Mouse (Mus musculus): ENCODE measurements around the gene Il22. TPM values are rescaled to one million over a fixed set of nuclear protein-coding genes. Genes with fewer than 3 reads are reported as not detected.
"Not testable (repeated sequence)": the region's sequence is repeated elsewhere in the genome, so short reads cannot be mapped to it uniquely, and the experiment has no call there.

The Il22 gene
- polyA plus RNA-seq (2015; fragmentation: Nextera tagmentation; extraction: Ambion mirVana), result not detected in 2 replicates

DNA sequence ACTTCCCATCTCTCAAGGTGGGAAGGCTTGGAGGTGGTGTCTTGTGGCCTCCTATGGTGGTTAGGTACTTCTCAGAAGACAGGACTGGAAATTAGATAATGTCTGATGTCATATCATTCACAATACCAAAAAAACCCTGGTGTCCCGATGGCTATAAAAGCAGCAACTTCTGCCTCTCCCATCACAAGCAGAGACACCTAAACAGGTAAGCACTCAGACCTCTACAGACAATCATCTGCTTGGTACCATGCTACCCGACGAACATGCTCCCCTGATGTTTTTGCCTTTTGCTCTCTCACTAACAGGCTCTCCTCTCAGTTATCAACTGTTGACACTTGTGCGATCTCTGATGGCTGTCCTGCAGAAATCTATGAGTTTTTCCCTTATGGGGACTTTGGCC is at the start of gene Il22:
Gene Il22, plus strand, starts transcription at position 301 of the 400 bp plus-strand sequence.
- Histone ChIP-seq H3K9me3 (replicated peaks; ENCODE audit: control insufficient read depth, low read length) (no peaks in the 10 kb centered on the region), H3K27ac (ENCODE audit: low read length) (no peak within 1 kb of the TSS), H3K4me3 (replicated peaks; ENCODE audit: low read length) (no peak within 1 kb of the TSS), H3K4me1 (ENCODE audit: control insufficient read depth, insufficient read depth, low read length) (no peaks in the 10 kb centered on the region), H3K4me2 (ENCODE audit: low read depth, low read length) (no peak within 1 kb of the TSS), H3K36me3 (ENCODE audit: control insufficient read depth, insufficient read depth, low read length) (no peaks in the 10 kb centered on the region), H3K27me3 (ENCODE audit: control insufficient read depth, insufficient read depth, low read length) (no peaks in the 10 kb centered on the region), H3K9ac (ENCODE audit: low read length) (no peak within 1 kb of the TSS)
- no peak for ATAC-seq (ENCODE audit: insufficient read depth, low FRiP score)
- 88% methylated on average over 4 of the region's 4 CpGs for WGBS

DNA sequence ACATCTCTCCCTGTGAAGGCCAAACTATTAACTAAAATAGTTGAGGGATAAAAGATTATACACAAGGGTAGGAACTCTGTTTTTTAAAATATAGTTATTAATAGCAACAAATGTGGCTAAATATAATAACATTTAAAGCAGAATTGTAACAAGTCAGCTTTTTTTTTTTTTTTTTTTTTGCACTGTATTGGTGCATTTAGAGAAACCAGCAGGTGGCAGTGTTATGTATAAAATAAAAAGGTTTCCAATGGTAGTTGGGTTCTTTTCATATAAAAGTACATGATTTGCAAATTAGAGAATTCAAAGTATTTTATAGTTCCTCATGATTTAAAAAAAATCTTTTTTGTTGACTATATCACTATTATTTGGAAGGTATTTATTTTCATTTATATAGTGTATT is 48.8 kb upstream of the Il22 start:
- no peaks in the 10 kb centered on the region for H3K9me3 ChIP-seq (replicated peaks; ENCODE audit: control insufficient read depth, low read length)
- 0 out of 2 replicates have a peak, but pooled peaks cover 6% of the 10 kb centered on the region for H3K36me3 ChIP-seq (ENCODE audit: control insufficient read depth, insufficient read depth, low read length)
- no peaks in the 10 kb centered on the region for H3K27me3 ChIP-seq (ENCODE audit: control insufficient read depth, insufficient read depth, low read length)
- ATAC-seq (ENCODE audit: insufficient read depth, low FRiP score), result no peak
- no peaks in the 10 kb centered on the region for H3K4me1 ChIP-seq (ENCODE audit: control insufficient read depth, insufficient read depth, low read length)
- no peak overlapping the region for H3K27ac ChIP-seq (ENCODE audit: low read length)
- H3K4me2 ChIP-seq (ENCODE audit: low read depth, low read length), result no peak overlapping the region
- H3K9ac ChIP-seq (ENCODE audit: low read length), result no peak overlapping the region
- H3K4me3 ChIP-seq (replicated peaks; ENCODE audit: low read length), result no peak overlapping the region

DNA sequence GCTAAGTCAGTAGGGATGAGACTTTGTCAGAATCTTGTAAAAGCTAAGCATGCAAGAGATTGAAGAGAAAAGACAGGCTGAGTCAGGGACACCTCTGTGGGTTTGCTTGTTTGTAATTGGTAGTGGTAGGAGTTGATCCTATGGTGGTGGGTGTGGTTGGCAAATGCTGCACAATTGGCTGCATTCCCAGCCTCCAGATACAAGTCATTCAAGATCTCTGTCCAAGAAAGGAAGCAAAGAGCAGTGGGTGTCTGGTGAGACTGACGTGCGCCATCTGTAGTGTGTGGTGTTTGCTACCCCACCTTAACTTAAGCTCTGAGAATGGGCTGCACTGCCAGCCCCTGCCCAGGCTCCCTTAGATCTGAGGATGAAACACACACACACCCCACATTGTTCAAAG is 43.6 kb upstream of the Il22 start:
- Histone ChIP-seq H3K9me3 (replicated peaks; ENCODE audit: control insufficient read depth, low read length) (no peaks in the 10 kb centered on the region), H3K9ac (ENCODE audit: low read length) (no peak overlapping the region), H3K36me3 (ENCODE audit: control insufficient read depth, insufficient read depth, low read length) (0 out of 2 replicates have a peak, but pooled peaks cover 6% of the 10 kb centered on the region), H3K4me2 (ENCODE audit: low read depth, low read length) (no peak overlapping the region), H3K27ac (ENCODE audit: low read length) (no peak overlapping the region), H3K4me1 (ENCODE audit: control insufficient read depth, insufficient read depth, low read length) (no peaks in the 10 kb centered on the region), H3K4me3 (replicated peaks; ENCODE audit: low read length) (no peak overlapping the region), H3K27me3 (ENCODE audit: control insufficient read depth, insufficient read depth, low read length) (no peaks in the 10 kb centered on the region)
- 76% methylated on average over 2 of the region's 2 CpGs for WGBS
- ATAC-seq (ENCODE audit: insufficient read depth, low FRiP score), result no peak

DNA sequence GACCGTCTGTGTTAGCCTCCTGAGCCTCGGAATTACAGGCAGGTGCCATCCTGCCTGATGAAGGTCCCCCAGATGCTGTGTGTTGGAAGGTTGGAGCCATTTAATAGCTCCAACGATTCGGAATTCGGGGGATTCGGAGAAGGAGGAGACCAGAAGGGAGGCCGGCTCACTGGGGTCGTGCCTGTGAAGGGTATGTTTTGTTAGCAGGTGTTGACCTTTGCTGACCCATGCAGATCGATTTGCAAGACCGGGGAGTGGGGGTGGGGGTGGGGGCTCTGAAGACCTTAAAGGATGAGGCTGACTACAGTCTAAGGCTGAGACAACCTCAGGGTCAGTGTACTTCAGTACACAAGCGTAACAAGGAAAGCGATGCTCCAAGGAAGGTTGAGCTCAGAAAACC is 35.5 kb upstream of the Il22 start:
- no peaks in the 10 kb centered on the region for H3K4me1 ChIP-seq (ENCODE audit: control insufficient read depth, insufficient read depth, low read length)
- H3K9ac ChIP-seq (ENCODE audit: low read length), result no peak overlapping the region
- no peaks in the 10 kb centered on the region for H3K36me3 ChIP-seq (ENCODE audit: control insufficient read depth, insufficient read depth, low read length)
- no peak overlapping the region for H3K27ac ChIP-seq (ENCODE audit: low read length)
- WGBS, result 62% methylated on average over 12 of the region's 12 CpGs
- no peak for ATAC-seq (ENCODE audit: insufficient read depth, low FRiP score)
- no peaks in the 10 kb centered on the region for H3K9me3 ChIP-seq (replicated peaks; ENCODE audit: control insufficient read depth, low read length)
- H3K27me3 ChIP-seq (ENCODE audit: control insufficient read depth, insufficient read depth, low read length), result no peaks in the 10 kb centered on the region
- H3K4me2 ChIP-seq (ENCODE audit: low read depth, low read length), result no peak overlapping the region
- no peak overlapping the region for H3K4me3 ChIP-seq (replicated peaks; ENCODE audit: low read length)

DNA sequence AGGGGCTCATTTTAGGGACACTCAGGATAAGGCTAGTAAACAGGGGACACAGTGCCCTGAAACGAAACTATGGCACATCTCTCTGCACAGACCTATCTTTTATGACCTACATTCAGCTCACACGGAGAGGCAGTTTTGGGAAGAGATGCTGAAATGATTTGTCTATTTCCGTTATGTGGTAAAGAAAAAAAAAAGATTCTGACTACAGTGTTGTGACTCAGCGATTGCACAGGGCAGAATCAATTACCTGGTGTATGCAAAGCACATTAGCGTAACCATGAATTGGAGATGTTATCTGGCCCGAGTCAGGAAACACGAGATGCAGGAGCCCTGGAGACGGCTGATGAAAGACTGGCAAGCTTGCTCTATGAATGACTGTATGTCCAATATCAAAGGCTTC is 32.3 kb upstream of the Il22 start:
- no peaks in the 10 kb centered on the region for H3K36me3 ChIP-seq (ENCODE audit: control insufficient read depth, insufficient read depth, low read length)
- no peak for ATAC-seq (ENCODE audit: insufficient read depth, low FRiP score)
- H3K9me3 ChIP-seq (replicated peaks; ENCODE audit: control insufficient read depth, low read length), result no peaks in the 10 kb centered on the region
- H3K27me3 ChIP-seq (ENCODE audit: control insufficient read depth, insufficient read depth, low read length), result no peaks in the 10 kb centered on the region
- WGBS, result 76% methylated on average over 8 of the region's 8 CpGs
- no peak overlapping the region for H3K4me2 ChIP-seq (ENCODE audit: low read depth, low read length)
- no peak overlapping the region for H3K4me3 ChIP-seq (replicated peaks; ENCODE audit: low read length)
- no peaks in the 10 kb centered on the region for H3K4me1 ChIP-seq (ENCODE audit: control insufficient read depth, insufficient read depth, low read length)
- H3K9ac ChIP-seq (ENCODE audit: low read length), result no peak overlapping the region
- no peak overlapping the region for H3K27ac ChIP-seq (ENCODE audit: low read length)

DNA sequence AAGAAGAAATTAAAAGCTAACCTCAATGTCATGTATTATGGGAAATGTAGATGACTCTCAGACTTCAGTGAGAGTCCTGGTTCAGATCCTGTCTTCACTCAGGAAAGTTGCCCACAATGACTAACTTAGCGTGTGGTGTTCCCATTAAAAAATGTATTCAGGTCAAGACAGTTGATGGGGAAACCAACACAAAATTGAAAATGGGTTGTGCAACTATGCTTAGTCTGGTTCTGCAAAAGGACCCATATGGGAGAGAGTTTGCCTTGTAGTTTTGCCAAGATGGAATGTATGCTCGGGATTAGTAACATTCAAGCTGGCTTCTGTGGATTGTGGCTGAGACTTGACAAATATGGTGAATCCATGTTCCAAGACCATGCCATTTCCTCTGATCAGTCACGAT is 31.9 kb upstream of the Il22 start:
- Histone ChIP-seq H3K9ac (ENCODE audit: low read length) (no peak overlapping the region), H3K27ac (ENCODE audit: low read length) (no peak overlapping the region), H3K4me3 (replicated peaks; ENCODE audit: low read length) (no peak overlapping the region), H3K36me3 (ENCODE audit: control insufficient read depth, insufficient read depth, low read length) (no peaks in the 10 kb centered on the region), H3K9me3 (replicated peaks; ENCODE audit: control insufficient read depth, low read length) (no peaks in the 10 kb centered on the region), H3K4me1 (ENCODE audit: control insufficient read depth, insufficient read depth, low read length) (no peaks in the 10 kb centered on the region), H3K27me3 (ENCODE audit: control insufficient read depth, insufficient read depth, low read length) (no peaks in the 10 kb centered on the region), H3K4me2 (ENCODE audit: low read depth, low read length) (no peak overlapping the region)
- WGBS, result 86% methylated on average over 3 of the region's 3 CpGs
- ATAC-seq (ENCODE audit: insufficient read depth, low FRiP score), result no peak

DNA sequence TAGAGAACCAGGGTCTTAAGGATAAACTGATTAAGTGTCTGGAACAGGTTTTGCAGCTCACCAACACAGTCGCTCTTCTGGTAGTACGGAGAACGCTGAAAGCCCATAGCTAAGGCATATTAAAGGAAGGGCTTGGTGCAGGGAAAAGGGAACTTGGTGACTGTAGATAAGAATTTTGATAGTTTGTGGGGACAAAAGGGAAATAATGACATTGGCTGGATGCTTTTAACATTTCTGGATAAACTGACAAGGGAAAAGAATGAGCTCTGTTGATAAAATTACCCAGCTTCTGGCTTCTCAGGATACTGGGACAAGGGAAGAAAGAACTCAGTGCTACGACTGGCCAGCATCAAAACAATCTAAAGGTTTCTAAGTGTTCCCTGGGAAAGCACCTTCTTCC is 29.2 kb upstream of the Il22 start:
- H3K4me1 ChIP-seq (ENCODE audit: control insufficient read depth, insufficient read depth, low read length); H3K4me2 ChIP-seq (ENCODE audit: low read depth, low read length); ATAC-seq (ENCODE audit: insufficient read depth, low FRiP score); H3K4me3 ChIP-seq (replicated peaks; ENCODE audit: low read length); H3K9me3 ChIP-seq (replicated peaks; ENCODE audit: control insufficient read depth, low read length); H3K27ac ChIP-seq (ENCODE audit: low read length); H3K9ac ChIP-seq (ENCODE audit: low read length); H3K27me3 ChIP-seq (ENCODE audit: control insufficient read depth, insufficient read depth, low read length); H3K36me3 ChIP-seq (ENCODE audit: control insufficient read depth, insufficient read depth, low read length): not testable (repeated sequence)
- WGBS, result 71% methylated on average over 4 of the region's 4 CpGs

DNA sequence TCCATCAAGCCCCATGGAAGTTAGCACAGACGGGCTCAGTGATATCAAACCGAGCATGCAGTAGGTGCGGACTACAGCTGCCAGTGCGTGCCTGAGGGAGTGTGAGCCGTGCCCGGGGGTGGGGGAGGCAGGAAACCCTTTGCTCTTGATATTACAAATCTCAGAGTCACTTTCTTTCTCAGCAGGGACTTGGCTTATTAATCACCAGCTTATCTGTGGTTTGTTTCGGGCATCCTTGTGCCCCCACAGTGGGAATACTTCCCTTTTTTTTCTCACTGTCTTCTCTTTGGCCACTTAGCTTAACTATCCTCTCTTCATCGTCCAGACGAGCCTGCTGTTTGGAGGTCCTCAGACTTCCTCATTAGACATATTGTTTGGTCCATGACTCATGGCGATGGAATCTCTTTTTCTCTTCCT is 26.0 kb upstream of the Il22 start:
- Histone ChIP-seq H3K4me1 (ENCODE audit: control insufficient read depth, insufficient read depth, low read length) (no peaks in the 10 kb centered on the region), H3K27ac (ENCODE audit: low read length) (no peak overlapping the region), H3K36me3 (ENCODE audit: control insufficient read depth, insufficient read depth, low read length) (no peaks in the 10 kb centered on the region), H3K4me3 (replicated peaks; ENCODE audit: low read length) (no peak overlapping the region), H3K9me3 (replicated peaks; ENCODE audit: control insufficient read depth, low read length) (no peaks in the 10 kb centered on the region), H3K4me2 (ENCODE audit: low read depth, low read length) (no peak overlapping the region), H3K9ac (ENCODE audit: low read length) (no peak overlapping the region), H3K27me3 (ENCODE audit: control insufficient read depth, insufficient read depth, low read length) (no peaks in the 10 kb centered on the region)
- 74% methylated on average over 10 of the region's 10 CpGs for WGBS
- no peak for ATAC-seq (ENCODE audit: insufficient read depth, low FRiP score)

DNA sequence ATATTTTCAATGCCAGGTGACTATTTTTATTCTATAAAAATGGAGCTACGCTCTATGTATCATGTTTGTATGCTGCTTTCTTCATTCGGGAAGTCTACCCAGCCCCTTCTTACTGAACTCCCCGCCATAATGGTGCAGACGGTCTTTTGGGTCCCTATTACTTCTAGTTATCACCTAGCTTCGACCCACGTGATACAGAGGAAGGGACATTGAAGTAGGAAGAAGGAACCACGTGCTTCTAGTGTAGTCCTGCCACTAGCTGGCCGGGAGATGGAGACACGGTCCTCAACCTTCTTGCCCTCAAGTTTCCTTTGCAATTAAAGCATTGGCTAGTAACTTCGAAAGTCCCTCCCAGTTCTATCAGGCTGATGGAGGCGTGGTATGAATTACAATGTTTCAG is 25.5 kb upstream of the Il22 start:
- 90% methylated on average over 11 of the region's 11 CpGs for WGBS

DNA sequence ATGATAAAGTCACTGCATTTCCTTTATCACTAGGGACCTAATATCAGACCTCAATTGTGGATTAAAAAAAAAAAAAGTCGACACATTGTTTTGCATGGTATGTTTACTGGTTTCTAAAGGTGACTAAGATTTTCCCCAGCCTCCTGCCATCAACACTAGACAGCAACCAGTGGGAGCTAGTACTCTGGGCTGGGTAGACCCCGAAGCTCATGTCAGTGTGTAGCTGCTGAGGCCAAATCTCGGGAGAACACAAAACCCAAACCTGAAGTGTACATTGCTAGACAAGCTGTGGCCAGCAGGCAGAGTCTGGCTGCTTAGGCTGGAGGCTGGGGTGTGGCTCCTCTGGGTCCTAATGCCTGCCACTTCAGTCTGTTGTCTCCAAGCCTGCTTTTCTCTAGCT is 9.6 kb upstream of the Il22 start:
- H3K4me3 ChIP-seq (replicated peaks; ENCODE audit: low read length); H3K27me3 ChIP-seq (ENCODE audit: control insufficient read depth, insufficient read depth, low read length); H3K36me3 ChIP-seq (ENCODE audit: control insufficient read depth, insufficient read depth, low read length); H3K9me3 ChIP-seq (replicated peaks; ENCODE audit: control insufficient read depth, low read length); H3K9ac ChIP-seq (ENCODE audit: low read length); H3K4me2 ChIP-seq (ENCODE audit: low read depth, low read length); ATAC-seq (ENCODE audit: insufficient read depth, low FRiP score); H3K4me1 ChIP-seq (ENCODE audit: control insufficient read depth, insufficient read depth, low read length); H3K27ac ChIP-seq (ENCODE audit: low read length): not testable (repeated sequence)
- 35% methylated on average over 3 of the region's 3 CpGs for WGBS

More for the DNA sequence above, 25.5 kb upstream of the Il22 start:
- Histone ChIP-seq H3K4me3 (replicated peaks; ENCODE audit: low read length) (no peak overlapping the region), H3K27ac (ENCODE audit: low read length) (no peak overlapping the region), H3K36me3 (ENCODE audit: control insufficient read depth, insufficient read depth, low read length) (no peaks in the 10 kb centered on the region), H3K9me3 (replicated peaks; ENCODE audit: control insufficient read depth, low read length) (no peaks in the 10 kb centered on the region), H3K9ac (ENCODE audit: low read length) (no peak overlapping the region), H3K4me2 (ENCODE audit: low read depth, low read length) (no peak overlapping the region), H3K4me1 (ENCODE audit: control insufficient read depth, insufficient read depth, low read length) (no peaks in the 10 kb centered on the region), H3K27me3 (ENCODE audit: control insufficient read depth, insufficient read depth, low read length) (no peaks in the 10 kb centered on the region)
- ATAC-seq (ENCODE audit: insufficient read depth, low FRiP score), result no peak
